Mouse (Mus musculus): ENCODE results near the gene Syt17.

Gene Syt17

DNA sequence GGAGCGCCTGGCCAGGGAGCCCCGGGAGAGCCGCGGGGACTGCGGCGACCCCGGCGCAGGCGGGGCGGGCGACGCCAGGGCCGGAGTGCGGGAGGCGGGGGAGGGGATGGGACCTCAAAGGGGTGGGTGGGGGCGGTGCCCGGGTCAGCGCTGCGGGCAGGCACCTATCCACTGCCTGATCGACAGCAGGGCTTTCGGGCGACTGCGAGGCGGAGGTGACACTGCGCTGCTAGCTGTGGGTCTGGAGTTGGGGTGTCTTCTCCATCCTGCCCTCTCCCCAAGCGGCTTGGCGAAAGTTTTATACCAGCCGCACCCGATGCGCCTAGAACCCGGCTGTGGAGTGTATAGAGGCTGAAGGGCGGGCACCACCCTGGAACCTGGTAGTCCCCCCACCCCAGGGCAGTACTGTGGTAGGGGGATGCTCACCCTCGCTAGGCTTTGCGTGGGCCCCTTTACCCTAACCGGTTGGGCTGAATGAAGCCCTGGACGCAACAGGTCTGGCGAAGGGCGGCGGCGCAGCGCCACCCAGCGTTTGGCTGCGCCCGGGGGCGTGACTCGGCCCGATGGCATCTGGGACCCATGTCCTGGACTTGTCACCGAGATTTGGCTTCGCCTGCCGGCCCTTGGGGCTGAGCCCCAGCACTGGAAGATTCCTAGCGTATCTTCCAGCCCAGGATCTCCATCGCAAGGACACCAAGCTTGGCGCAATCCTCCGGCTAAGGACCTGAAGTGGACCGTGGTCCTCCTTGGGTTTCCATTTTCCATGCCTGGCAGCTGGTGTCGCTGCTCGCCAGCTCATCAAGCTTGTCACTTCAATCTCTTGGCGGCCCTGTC is at the start of gene Syt17:
Gene Syt17 (minus strand): TSS at position 89 of the 834 bp plus-strand sequence.
- peak; percentile 43 for DNase-seq (ENCODE audit: low read depth, low spot score)

DNA sequence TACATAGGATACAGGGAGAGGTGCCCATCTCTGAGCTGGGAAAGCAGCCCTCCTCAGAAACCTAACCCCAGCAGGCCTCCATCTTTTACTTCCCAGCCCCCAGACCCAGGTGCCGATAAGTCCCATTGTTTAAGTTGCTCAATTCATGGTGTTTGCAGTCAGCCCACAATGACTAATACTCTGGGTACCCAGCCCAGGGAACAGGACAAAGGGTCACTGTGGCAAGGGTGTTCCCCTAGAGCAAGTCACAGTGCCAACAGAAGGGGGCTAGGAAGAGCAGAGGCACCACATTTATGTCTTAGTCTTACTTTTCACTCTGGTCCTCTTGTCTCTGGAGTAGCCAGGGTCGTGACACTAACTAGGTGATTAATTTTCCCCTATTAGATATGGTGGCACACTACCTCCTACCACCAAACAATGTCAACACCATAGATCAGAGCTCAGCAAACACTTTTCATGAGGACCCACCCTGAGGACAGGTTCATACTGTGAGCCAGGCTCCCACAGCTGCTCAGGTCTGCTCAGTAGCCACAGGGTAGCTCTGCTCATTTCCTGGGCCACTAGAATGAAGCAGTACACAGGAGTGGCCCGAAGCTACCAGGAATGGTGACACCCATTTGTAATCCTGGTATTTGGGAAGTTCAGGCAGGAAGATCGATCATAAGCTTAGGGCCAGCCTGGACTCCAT is 47.0 kb upstream of the Syt17 start:
- no peak for DNase-seq (ENCODE audit: low read depth, low spot score)

DNA sequence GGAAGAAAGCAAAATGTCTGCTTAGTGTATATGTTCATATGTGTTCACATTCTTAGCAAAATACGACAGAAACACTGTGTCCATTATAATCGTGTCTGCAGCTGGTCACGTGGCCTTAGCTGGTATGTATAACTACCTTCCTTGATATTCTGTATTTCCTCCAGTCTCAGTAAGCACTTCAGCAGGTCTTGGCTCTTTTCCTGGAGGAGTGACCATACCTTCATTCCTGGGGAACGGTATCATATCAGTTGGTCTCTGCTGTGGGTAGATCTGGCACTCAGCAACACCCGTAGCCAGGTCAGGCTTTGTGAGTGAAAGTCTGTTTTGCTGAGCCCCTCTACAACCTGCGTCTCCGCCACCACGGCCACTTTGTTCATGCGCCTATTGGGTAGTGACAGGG is 45.9 kb upstream of the Syt17 start:
- DNase-seq (ENCODE audit: low read depth, low spot score) = no peak

DNA sequence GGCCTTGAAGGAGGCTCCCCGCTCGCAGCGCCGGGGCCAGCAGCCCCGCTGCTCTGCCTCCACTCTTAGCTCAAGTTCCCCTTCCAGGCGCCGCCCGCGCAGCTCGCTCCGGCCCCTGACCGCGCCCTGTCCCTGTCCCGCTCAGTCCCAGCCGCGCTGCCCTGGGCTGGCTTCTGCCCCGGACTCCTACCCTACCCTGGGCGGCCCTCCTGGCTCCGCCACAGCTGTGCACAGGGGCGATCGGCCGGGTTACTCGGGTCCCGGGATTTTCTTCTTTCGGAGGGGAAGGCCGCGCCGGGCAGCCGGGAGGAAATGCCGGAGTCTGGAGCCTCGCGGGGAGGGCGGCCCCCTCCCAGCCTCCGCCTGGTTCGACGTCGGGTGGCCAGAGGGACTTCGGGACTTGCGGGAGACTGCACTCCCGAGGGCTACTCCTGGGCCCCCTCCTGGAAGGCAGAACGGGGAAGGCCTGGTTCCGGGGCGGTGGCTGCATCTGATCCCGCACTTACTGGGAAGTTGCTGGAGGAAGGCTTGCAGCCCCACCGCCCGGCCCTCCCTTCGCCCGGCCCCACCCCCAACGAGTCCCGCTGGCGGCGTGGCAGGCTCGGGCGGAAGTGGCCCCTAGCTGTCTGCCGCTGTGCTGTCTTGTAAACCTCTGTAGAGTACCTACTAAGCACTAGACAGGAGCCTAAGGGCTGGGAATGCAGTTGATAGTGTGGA is 43.6 kb upstream of the Syt17 start, which contains the start of gene Itpripl2:
Gene Itpripl2 (minus strand): TSS at position 545 of the 717 bp plus-strand sequence.
- DNase-seq (ENCODE audit: low read depth, low spot score) = peak; percentile 51

DNA sequence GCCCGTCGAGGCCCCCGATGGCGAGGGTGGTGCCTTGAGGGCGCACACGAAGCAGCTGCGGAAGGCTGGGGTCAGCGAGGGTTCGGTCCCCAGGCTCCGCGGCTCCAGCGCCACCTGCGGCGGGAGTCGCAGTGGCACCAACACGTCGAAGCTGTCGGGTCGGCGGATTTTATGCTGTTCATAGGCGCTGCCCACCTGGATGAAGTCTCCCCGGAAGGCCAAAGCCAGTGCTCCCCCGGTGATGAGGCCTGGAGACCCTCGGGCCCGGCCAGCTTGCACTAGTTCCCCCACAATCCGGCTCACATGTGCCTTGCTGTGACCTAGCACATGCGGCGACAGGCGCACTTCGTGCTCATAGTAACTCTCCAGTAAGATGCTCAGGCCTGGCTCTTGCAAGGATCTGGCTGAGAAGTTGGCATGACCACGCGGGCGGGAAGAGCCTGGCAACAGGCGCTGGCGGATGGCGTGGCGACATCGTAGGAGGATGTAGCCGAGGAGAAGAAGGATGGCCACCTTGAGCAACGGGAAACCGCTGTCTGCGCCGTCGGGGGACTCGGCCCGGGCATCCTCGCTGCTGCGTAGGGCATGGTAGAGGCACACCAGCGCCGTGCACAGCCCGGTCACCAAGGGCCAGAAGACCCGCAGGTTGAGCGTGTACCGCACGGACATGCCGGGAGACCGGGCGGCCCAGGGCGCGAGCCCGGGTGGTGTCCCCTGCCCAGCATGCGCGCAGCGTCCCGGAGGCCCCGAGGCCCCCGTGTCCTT is 42.8 kb upstream of the Syt17 start:
- no peak for DNase-seq (ENCODE audit: low read depth, low spot score)

DNA sequence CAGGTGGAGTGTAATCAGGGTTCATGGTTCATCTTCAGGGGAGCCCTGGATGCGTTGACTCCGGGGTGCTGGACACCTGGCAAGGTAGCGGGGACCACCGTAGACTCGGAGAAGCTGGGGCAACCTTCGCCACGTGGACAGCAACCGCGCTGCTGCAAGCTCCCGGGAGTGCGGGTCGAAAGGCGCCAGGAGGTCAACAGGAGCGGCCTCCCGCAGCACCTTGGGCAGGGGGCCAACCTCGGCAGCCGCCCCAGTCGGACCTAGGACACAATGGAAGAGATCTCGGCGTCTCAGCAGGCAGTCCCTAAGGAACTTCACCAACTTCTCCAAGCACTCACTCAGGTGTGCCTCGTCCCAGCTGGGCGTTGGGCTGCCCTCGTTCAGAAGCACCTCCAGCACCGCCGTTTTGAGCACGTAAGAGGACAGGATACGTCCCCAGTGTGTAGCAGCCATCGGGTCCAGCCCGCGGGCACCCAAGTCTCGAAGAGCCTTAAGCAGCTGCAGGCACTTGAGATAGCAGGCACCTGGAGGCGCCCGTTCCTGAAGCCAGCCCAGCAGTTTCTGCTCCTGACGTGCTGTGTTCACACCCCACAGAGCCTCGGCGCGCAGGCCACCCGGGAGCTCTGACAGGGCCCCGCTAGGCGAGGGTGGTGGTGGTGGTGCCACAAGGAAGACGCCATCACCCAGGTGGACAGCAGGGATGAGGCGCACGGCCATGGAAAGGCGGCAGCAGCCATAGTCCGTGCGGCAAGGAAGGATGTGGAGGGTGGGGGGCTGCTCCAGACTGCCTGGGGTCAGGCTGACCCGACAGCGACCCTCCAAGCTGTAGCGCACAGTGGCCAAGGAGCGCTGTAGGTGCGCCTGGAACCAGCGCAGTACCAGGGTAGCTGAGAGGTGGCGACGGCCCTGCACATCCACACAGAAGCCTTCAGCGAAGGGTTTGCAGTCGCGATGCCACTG is 42.0 kb upstream of the Syt17 start:
- DNase-seq (ENCODE audit: low read depth, low spot score) = no peak

DNA sequence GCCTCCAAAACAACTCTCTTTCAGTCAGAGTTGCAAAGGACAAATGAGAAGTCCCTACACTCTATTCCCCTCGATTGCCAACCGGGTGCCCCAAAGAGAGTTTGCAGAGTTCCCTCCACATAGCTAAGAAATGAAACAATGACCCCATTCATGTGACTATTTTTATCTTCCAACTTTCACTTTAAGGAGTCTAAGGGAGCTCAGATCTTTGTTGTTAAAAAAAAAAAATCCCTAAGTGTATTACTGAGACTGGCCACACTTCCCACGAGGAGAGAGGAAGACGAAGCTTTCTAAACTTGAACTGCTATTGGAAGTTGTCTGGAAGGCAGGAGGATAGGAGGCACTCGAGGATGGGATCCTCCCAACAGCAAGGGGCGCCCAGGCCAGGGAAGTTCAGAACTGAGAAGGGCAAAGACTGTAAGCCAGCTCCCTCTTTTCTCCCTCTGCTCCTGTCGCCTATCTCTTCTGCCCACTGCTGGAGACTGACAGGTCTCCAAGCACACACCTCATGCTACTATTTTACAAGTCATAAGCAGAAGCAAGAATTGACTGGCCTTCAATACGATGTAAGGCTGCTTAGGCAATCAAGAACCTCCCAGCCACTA is 40.1 kb upstream of the Syt17 start:
- no peak for DNase-seq (ENCODE audit: low read depth, low spot score)

DNA sequence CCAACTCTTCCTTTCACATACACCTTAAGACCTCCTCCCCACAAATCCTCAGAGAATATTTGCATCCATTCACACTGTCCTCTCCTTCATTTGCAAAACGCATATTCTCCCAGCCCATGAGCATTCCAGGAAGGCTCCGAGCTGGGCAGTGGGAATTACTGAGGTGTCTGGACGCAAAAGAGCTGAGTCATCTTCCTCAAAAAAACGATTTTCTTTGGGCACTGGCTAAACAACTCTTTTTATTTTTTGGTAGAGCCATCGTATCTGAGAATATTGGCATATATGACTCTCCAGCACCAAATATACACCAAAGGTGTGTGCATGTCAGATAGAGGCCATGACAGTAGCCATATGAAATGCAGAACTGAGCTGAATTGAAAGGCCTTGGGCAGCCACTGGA is 38.9 kb upstream of the Syt17 start:
- DNase-seq (ENCODE audit: low read depth, low spot score) = no peak

DNA sequence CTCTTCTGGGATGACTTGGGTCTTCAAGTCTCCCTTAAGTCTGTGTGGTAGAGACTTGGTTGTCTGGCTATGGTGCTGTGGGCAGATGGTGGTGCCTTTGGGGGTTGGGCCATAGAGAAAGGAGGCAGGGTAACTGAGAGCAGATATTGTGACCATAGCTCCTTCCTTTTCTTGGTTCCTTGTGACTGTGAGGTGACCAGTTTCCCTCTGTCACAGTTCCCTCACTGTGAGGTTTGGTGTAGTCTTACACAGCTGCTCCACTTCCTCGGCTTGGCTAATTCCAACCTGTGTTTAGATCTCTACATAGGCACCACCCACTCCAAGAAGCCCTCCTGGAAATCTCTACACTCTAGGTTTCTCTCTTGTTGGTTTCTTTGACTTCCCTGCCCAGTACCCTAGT is 36.0 kb upstream of the Syt17 start:
- DNase-seq (ENCODE audit: low read depth, low spot score) = no peak

DNA sequence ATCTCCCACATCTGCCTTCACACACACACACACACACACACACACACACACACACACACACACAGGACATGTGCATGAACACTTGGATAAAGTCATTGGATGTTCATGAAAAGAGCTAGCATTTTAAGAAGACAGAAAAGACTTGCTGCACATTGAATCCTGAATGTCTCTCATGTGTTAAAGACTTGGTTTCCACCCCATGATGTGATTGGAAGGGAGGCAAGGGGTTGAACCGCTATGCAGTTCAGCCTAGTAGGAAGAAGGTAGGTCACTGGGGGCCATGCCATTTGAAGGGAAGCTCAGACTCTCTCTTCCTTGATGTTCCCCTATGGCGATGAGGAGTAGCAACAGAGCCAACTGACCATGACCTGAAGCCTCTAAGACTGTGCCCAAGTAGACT is 34.0 kb upstream of the Syt17 start:
- no peak for DNase-seq (ENCODE audit: low read depth, low spot score)

DNA sequence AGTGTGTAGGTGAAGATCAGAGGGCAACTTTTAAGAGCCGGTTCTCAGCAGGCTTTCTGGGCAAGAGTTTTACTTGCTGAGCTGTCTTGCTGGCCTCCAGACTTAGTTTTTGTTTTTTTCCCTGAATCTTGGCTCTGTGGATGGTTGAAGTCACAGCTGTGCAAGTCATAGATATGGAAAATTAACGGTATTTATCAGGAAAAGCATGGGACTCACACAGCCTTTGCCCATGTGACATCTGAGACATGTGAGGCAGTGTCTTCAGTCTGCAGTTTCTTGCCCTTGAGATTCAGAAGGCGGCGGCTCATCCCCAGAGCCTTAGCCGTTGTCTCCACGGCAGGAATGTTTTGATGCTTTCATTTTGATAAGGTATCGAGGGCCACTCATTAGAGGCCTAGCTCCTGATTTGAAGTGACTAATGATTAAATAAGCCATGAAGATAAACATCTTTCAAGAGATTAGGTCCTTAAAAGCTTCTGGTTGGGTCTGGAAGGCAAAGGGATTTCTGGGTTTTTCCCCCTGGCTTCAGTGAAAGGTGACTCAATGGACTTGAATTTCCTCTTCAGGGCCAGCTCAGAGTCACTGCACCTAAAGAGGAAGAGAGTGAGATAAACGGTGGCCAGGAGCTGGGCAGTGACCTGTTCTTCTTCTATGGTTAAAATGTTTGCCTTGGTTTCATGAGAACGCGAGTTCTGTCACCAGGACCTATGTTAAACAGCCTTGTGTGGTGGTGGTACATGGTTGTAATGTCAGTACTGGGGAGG is 33.2 kb upstream of the Syt17 start:
- no peak for DNase-seq (ENCODE audit: low read depth, low spot score)

DNA sequence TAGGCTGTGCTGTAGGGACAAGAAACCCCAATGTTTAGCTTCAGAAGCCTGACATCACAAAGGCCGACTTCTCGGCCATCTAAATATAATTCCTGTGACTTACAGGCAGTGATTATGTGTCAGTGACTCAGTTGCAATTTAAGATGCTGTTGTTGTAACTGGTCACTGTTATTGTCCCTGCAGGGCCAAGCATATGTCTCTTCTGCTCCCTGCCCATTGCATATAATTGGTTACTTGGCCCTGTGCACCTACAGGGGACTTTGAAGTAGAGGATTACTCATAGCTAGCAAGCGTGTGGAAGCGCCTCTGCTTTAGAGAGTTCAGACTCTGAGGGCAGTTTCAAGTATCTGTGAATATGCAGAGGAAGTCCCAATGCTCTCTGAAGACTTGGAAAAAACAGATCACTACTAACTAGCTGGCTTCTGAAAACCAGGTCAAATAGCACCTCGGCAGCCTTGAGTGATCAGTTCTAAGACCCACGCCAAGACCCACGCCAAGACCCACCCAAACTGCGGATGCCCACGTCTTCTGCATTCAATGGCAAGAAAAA is 32.2 kb upstream of the Syt17 start:
- no peak for DNase-seq (ENCODE audit: low read depth, low spot score)

DNA sequence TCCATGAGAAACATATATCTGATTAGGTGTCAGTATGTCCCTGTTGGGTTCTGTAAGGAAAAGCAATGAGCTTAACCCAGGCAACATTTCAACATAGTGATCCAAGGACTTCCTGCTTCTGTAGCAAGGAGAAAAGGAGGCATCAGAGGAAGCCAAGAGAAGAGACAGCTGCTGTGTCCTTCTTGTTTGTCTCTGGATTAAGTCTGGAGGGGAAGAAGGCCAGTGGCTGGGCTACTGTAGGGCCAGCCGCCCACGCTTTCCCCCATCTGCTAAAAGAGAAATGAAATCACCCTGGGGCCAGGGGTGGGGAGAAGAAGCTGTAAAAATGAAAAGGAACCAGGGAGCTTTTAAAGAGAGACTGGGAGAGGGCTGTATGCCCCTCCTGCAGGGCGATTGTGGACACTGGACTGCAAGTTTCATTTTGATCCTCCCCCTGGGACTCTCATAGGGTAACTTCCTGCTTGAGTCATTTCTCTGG is 30.9 kb upstream of the Syt17 start:
- DNase-seq (ENCODE audit: low read depth, low spot score) = no peak

DNA sequence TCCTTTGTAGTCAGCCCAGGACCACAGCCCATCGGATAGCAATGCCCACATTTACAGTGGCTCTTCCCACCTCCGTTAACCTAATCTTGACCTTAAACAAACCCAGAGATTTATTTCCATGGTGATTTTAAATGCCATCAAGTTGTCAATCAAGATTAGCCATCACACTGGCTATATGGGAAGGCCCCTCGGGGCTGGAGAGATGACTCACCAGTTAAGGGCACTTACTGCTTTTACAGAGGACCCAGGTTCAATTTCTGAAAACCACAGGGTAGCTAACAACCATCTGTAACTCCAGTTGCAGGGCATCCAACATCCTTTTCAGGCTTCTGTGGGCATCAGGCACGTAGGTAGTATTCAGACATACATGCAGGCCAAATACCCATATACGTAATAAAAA is 28.4 kb upstream of the Syt17 start:
- no peak for DNase-seq (ENCODE audit: low read depth, low spot score)

DNA sequence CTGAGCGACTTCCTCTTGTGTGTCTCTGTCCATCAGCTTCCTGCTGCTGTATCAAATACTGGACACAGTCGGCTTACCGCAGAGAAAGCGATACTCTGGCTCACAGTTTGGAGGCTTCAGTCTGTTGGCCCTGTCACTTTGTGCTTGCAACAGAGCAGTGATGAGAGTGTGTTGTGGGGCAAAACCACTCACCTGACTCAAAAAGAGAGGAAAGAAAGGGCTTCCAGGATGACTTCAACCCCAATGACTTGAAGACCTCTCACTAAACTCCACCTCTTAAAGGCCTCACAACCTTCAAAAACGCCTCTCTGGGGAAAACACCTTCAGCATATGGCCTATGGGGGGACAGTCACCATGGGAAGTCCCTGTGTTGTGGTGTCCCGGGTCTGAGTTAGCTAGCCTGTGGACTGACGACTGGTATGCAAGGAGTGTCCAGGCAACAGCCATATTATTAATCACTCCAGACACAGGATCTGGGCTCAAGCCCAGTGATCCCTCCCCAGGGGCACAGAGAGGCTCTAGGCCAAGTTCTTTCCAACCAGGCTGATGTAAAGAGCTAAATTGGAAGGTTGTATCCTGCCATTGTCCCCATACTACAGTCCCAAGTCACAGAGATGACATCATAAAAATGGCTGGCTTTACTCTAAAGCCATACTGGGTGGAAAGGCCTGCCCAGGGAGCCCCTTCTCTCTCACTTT is 27.1 kb upstream of the Syt17 start:
- no peak for DNase-seq (ENCODE audit: low read depth, low spot score)

DNA sequence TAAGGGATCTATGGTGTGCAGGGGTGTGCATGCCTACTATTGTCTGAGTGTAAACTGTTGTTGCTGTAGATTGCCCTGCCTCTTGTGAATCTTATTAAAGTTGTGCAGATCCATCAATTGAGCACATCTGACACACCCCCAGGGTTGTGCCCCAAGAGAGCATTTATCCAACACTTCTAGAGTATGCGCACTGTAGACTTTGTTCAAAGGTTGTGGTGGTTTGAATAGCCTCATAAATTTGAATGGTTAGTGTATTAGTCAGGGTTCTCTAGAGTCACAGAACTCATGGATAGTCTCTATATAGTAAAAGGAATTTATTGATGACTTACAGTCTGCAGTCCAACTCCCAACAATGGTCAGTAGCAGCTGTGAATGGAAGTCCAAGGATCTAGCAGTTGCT is 24.9 kb upstream of the Syt17 start:
- no peak for DNase-seq (ENCODE audit: low read depth, low spot score)

DNA sequence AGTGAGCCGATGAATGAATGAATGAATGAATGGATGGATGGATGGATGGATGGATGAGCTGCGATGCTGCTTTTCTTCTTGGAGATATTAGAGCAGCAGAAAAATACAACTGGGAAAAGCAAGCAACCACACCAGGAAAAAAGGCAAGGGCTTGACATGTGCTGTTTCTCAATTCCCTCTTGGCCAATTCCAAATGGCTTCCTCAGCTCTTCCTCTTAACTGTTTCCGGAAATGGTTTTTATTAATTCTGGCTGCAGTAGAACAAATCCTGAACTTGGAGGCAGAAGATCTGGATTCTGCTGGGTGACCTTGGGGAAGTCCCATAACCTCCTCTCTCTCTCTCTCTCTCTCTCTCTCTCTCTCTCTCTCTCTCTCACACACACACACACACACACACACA is 20.0 kb upstream of the Syt17 start:
- no peak for DNase-seq (ENCODE audit: low read depth, low spot score)

DNA sequence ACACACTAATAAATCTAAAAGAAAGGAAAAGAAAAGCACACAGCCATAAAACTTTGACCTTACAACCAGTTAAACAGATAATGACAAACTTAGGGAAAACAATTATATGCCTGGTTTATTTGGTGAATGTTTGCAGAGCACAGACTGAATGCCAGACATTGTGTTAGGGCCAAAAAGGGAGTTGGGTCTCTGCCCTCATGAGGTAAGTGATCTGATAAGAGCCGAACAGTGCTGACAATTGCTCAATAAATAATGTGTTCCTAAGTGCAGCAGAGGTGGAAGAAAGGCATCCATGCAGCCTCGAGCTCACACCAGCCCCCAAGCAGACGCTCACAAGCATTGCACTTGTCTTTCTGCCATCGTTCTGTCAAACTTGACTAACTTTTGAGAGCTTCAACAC is 16.4 kb upstream of the Syt17 start:
- no peak for DNase-seq (ENCODE audit: low read depth, low spot score)

Data from embryo, embryonic 11.5 days (tissue).